Mouse (Mus musculus) cerebellum, adult 9-10 months (tissue): ENCODE measurements around the gene Dlk2.

Source experiments
- DNase-seq: peaks from one replicate; pipeline ENCODE4 v3.0.0; 2022

Dlk2 gene

GRCm38 (mm10) chr17:46273803-46274236, 23.4 kb upstream of the Dlk2 start:
- DNase-seq = no peak

- DNase-seq = no peak
Measured at GRCm38 (mm10) chr17:46274465-46274864, 22.8 kb upstream of the Dlk2 start.

- no peak for DNase-seq
Measured at GRCm38 (mm10) chr17:46275034-46275433, 22.2 kb upstream of the Dlk2 start.

- DNase-seq = no peak
Measured at GRCm38 (mm10) chr17:46275506-46275905, 21.7 kb upstream of the Dlk2 start.

- DNase-seq = no peak
Measured at GRCm38 (mm10) chr17:46277586-46277985, 19.6 kb upstream of the Dlk2 start.

- no peak for DNase-seq
Measured at GRCm38 (mm10) chr17:46278011-46278765, 19.0 kb upstream of the Dlk2 start.

GRCm38 (mm10) chr17:46282483-46283123, 14.6 kb upstream of the Dlk2 start, which contains the start of gene Tjap1:
Gene Tjap1, minus strand, starts transcription at chr17:46283026.
- peak; percentile 73 for DNase-seq

GRCm38 (mm10) chr17:46283140-46283539, 14.1 kb upstream of the Dlk2 start:
- DNase-seq = no peak

GRCm38 (mm10) chr17:46283911-46284310, 13.3 kb upstream of the Dlk2 start:
- DNase-seq = no peak

- DNase-seq = no peak
Measured at GRCm38 (mm10) chr17:46284653-46285052, 12.6 kb upstream of the Dlk2 start.

GRCm38 (mm10) chr17:46285407-46285806, 11.8 kb upstream of the Dlk2 start:
- DNase-seq = no peak

GRCm38 (mm10) chr17:46287678-46288095, 9.5 kb upstream of the Dlk2 start:
- no peak for DNase-seq

- no peak for DNase-seq
Measured at GRCm38 (mm10) chr17:46296601-46297000, 620 bp upstream of the Dlk2 start.

GRCm38 (mm10) chr17:46297028-46297363, 225 bp upstream of the Dlk2 start:
- DNase-seq = no peak

- DNase-seq = peak; percentile 84
Measured at GRCm38 (mm10) chr17:46298220-46298913, 1.1 kb downstream of the Dlk2 start.

GRCm38 (mm10) chr17:46301892-46302291, 4.7 kb downstream of the Dlk2 start:
- DNase-seq = no peak

- no peak for DNase-seq
Measured at GRCm38 (mm10) chr17:46304184-46304583, 7.0 kb downstream of the Dlk2 start.

- no peak for DNase-seq
Measured at GRCm38 (mm10) chr17:46306956-46307355, 9.7 kb downstream of the Dlk2 start.

GRCm38 (mm10) chr17:46309835-46310234, 12.6 kb downstream of the Dlk2 start:
- no peak for DNase-seq

GRCm38 (mm10) chr17:46310515-46310914, 13.3 kb downstream of the Dlk2 start:
- DNase-seq = no peak

GRCm38 (mm10) chr17:46313135-46313715, 16.0 kb downstream of the Dlk2 start:
- no peak for DNase-seq

- no peak for DNase-seq
Measured at GRCm38 (mm10) chr17:46315813-46316212, 18.6 kb downstream of the Dlk2 start.

GRCm38 (mm10) chr17:46320492-46320891, 23.3 kb downstream of the Dlk2 start:
- DNase-seq = no peak
